Mouse (Mus musculus): ENCODE results near the gene Cmtm5. TPM values are rescaled to one million over a fixed set of nuclear protein-coding genes. Genes with fewer than 3 reads are reported as not detected.

The Cmtm5 gene
- polyA plus RNA-seq, 1 experiment = 1.8 TPM

Other genes with a start within 250 kb of the Cmtm5 start
- gene Acin1, start 249.3 kb upstream of the Cmtm5 start, polyA plus RNA-seq (2012; rRNA removed) = 62.6 and 82.5 TPM in 2 replicates
- gene Gm29776, start 237.4 kb upstream of the Cmtm5 start, polyA plus RNA-seq (2012; rRNA removed) = 0.05 TPM in 1 of 2 replicates, not detected in the other
- gene Cebpe, start 224.1 kb upstream of the Cmtm5 start, polyA plus RNA-seq (2012; rRNA removed) = 0.35 and 1.3 TPM in 2 replicates
- 36.1 and 135 TPM in 2 replicates for gene Slc7a8, start 154.3 kb upstream of the Cmtm5 start, polyA plus RNA-seq (2012; rRNA removed)
- not detected in 2 replicates for gene Rnf212b, start 122.1 kb upstream of the Cmtm5 start, polyA plus RNA-seq (2012; rRNA removed)
- gene Homez, start 65.3 kb upstream of the Cmtm5 start, polyA plus RNA-seq (2012; rRNA removed) = 2.5 and 3.4 TPM in 2 replicates
- 9.1 and 11.2 TPM in 2 replicates for gene Ppp1r3e, start 58.7 kb upstream of the Cmtm5 start, polyA plus RNA-seq (2012; rRNA removed)
- 31.6 and 48.3 TPM in 2 replicates for gene Bcl2l2, start 52.9 kb upstream of the Cmtm5 start, polyA plus RNA-seq (2012; rRNA removed)
- 0.74 TPM in 1 of 2 replicates, not detected in the other for gene Gm20521, start 52.8 kb upstream of the Cmtm5 start, polyA plus RNA-seq (2012; rRNA removed)
- 77.8 and 112 TPM in 2 replicates for gene Pabpn1, start 43.8 kb upstream of the Cmtm5 start, polyA plus RNA-seq (2012; rRNA removed)
- gene Slc22a17, start 23.1 kb upstream of the Cmtm5 start, polyA plus RNA-seq (2012; rRNA removed) = 11.3 and 11.7 TPM in 2 replicates
- gene Efs, start 10.1 kb upstream of the Cmtm5 start, polyA plus RNA-seq (2012; rRNA removed) = 3.0 and 3.5 TPM in 2 replicates
- gene Il25, start 3.6 kb upstream of the Cmtm5 start, polyA plus RNA-seq (2012; rRNA removed) = 0.21 and 0.50 TPM in 2 replicates
- gene Myh6, start 30.7 kb downstream of the Cmtm5 start, polyA plus RNA-seq (2012; rRNA removed) = 0.01 and 0.07 TPM in 2 replicates
- gene Gm17428, start 40.7 kb downstream of the Cmtm5 start, polyA plus RNA-seq (2012; rRNA removed) = not detected in 2 replicates
- 0.19 and 0.22 TPM in 2 replicates for gene Myh7, start 58.4 kb downstream of the Cmtm5 start, polyA plus RNA-seq (2012; rRNA removed)
- gene Ngdn, start 79.2 kb downstream of the Cmtm5 start, polyA plus RNA-seq (2012; rRNA removed) = 17.9 and 18.3 TPM in 2 replicates
- 1.4 and 1.7 TPM in 2 replicates for gene Zfhx2, start 156.1 kb downstream of the Cmtm5 start, polyA plus RNA-seq (2012; rRNA removed)
- gene Thtpa, start 158.5 kb downstream of the Cmtm5 start, polyA plus RNA-seq (2012; rRNA removed) = 7.2 and 7.5 TPM in 2 replicates
- gene Ap1g2, start 170.3 kb downstream of the Cmtm5 start, polyA plus RNA-seq (2012; rRNA removed) = 64.5 and 107 TPM in 2 replicates
- 0.52 and 0.92 TPM in 2 replicates for gene Jph4, start 180.7 kb downstream of the Cmtm5 start, polyA plus RNA-seq (2012; rRNA removed)

All from large intestine, adult 2 months (tissue).